Mouse (Mus musculus): ENCODE results near the gene Rnf220. TPM values are rescaled to one million over a fixed set of nuclear protein-coding genes. Genes with fewer than 3 reads are reported as not detected.

Gene Rnf220
- total RNA-seq, 2 experiments from 2014 or later = 31.6 to 35.3 TPM

DNA sequence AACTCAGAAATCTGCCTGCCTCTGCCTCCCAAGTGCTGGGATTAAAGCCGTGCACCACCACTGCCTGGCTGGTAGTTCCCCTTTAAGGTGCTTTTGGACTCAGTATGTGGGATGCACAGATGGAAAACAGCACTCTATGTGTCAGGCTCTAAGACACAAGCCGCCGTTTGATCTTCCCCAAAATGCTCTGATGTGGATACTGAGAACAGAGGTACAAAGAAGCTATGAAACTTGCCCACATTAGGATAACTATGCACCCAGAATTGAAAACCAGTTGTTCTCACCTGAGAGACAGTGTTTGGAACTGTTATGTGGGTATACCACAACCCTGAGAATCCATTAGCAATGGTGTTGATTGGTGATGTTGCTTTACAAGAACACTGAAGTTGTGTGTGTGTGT, 48.9 kb downstream of the Rnf220 start:
- no peak for DNase-seq
- intact Hi-C loops (cut with DNase I) = no loop called here

DNA sequence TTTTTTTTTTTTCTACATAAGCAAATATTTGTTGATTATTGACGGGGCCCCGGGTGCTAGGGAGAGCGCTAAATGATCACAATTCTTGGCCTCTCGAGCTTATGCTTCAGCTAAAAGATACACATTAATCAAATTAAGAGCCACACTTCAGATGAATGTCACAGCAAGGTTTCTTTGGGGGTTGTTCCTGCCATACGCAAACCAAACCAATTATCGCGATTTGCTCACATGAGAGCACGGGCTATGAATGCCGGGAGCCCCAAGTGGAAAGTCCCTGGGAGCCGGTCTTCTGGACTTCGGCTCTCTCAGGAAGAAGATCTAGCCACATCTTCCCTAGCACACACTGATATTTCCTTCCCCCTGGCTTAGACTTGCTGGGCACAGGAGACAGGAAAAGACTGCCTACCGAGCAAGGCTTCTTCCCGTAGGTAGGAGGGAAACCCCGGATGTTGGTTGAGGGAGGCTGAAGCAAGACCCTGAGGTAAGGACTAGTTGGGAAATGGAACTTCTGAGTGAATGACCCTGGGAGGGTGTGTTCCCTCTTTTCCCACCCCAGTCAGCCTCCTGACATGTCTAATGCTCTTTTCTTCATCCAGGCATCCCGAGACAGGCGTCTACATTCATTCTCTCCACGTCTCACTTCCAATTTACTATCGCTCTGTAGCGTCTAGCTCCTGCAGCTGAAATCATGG, 51.2 kb downstream of the Rnf220 start:
- no peak for DNase-seq
- intact Hi-C loops (cut with DNase I) = no loop called here

DNA sequence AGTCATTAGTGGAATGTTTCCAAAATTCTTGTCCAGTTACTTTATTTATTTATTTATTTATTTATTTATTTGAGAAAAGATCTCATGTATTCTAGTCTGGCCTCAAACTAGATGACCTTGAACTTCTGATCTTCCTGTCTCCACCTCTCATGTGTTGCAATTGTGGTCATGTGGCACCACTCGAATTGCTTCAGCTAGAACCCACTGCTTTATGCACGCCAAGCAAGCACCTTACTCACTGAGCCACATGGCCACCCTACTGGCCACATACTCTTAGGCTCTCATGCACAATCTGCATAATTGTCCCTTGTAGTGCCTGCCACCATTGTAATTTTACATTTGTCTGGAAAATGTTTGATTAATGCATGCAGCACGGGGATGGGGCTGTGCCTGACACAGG, 57.9 kb downstream of the Rnf220 start:
- intact Hi-C loops (cut with DNase I) = no loop called here
- DNase-seq = no peak

DNA sequence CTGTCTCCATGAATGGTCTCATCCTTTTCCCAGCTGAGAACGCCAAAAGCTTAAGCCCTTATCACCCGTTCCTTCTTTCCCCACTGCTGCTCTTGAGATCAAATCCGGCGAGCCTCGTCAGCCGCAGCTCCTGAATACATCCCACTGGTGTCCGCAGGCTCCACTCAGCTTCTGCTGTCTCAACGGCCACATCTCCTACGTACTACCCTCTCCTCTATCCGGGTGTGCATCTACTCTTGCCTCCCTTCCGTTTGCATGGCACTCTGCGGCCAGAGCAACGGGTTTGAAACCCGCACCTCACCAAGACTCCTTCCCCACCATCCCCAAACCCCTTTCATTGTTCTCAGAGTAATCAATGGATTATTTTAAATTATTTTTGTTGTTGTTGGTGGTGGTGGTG, 58.8 kb downstream of the Rnf220 start:
- intact Hi-C loops (cut with DNase I) = no loop called here

DNA sequence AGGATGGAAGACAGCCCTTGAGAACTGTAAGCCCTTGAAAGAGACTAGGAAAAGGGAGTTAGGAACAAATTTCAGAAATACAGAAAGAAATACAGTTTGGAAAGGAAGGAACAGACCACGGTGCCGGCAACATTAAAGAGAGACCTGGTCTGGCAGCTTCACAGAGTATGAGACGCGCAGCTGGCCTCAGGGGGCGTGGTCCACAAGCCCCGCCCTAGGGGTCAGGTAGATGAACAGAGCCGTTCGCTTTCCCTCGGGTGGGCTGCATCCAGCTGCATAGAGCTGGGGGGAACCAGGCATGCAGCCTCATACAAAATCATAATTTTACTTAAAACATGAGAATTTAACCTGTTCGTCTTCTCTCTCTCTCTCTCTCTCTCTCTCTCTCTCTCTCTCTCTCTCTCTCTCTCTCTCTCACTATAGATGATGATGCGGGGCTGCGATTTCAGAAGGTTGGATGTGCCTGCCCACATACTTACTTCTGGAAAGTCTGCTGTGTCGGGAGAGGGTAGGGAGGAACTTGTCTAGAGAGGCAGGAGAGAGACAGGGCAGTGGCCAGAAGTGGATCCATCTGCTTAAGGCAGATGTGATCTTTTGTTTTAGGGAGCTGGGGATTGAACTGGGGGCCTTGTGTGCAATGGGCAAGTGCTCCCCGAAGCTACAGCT, 59.7 kb downstream of the Rnf220 start:
- intact Hi-C loops (cut with DNase I) = no loop called here
- no peak for DNase-seq

More for the DNA sequence above, 58.8 kb downstream of the Rnf220 start:
- DNase-seq = no peak

DNA sequence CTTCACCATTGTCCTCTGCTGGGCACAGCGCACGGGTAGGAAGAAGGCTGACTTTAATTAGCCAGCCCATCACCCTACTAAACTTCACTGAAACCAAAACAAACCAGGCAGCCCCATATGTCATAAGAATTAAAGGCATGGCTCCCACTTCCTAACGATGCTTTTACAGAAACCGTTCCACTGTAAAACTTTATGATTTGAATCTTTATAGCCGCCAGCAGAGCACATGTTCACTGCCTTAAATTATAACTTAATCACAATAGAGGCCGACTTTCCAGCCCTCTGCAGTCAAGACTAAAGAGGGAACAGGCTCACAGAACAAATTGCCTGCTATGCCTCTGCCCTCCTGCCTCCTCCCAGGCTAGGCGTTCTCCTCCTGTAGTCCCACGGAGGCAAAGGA, 62.5 kb downstream of the Rnf220 start:
- no peak for DNase-seq
- intact Hi-C loops (cut with DNase I) = no loop called here

DNA sequence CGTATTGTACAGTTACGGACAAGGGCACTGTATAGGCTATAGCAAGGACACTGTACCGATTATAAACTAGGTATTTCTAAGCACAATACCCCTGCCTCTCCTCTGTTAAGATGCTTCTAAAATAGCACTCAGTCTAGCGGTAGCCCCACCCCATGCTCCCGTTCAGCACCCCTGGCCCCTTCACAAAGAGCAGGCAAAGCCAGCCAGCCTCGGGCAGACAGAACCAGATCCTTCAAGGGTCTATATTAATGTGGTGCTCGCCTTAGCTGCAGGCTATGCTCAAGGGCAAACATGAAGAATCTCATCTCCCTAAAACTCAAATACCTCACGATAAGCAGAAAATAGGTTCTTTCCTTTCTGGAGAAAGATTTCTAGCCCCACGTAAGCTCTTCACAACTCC, 67.2 kb downstream of the Rnf220 start:
- DNase-seq = no peak
- intact Hi-C loops (cut with DNase I) = no loop called here

DNA sequence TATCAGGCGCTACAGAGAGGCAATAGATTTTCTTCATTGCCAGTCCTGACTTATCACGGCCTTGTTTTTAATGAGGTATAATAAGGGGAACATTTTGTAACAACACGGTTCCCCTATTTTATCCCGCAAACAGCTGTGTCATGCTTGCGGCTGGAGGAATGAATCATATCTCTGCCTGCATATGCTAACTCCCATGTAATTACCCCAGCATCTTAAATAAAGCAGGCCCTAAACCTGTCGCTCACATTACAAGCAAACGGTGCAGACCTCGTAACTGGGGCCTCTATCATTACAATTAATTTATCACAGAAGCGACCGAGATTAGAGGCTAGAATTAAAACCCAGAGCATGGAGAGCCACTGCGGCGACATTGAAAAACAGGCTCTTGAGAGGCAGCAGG, 69.3 kb downstream of the Rnf220 start:
- intact Hi-C loops (cut with DNase I) = no loop called here
- DNase-seq = no peak

DNA sequence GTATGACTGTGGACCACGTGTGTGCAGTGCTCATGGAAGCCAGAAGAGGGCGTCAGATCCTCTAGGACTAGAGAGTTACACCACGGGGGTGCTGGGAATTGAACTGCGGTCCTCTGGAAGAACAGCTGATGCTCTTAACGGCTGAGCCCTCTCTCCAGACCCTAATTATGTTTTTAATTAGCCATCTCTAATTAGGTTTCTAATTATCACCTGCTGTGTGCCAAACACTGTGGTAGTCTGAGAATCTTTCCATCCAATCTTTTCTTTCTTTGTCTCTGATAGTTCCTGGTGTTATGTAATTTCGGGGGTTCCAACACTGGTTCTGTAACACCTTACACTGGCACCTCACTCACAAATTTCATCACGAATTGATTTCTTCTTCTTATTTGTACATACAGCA, 75.8 kb downstream of the Rnf220 start:
- no peak for DNase-seq
- intact Hi-C loops (cut with DNase I) = no loop called here

DNA sequence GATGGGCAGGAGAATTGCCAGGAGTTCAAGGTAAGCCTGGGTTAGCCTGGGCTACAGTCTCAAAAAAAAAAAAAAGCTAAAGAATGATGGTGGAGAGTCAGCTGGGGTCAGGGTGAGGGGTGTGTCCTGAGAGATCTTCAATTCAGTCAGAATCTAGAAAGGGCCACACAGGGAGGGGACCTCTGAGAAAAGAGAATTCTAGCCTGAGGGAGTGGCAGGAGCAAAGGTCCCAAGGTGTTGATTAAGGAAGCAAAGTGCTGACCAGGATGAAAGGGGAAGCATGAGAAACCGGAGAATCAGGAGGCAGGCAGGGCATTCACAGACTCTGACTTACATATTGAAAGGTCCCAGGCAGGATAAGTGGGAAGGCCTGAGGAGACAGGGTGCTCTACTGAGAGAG, 80.0 kb downstream of the Rnf220 start:
- intact Hi-C loops (cut with DNase I) = loop anchor here (5.0 kb wide), 1 partner anchor 95 kb away; no protein-coding TSS in a partner anchor
- no peak for DNase-seq

DNA sequence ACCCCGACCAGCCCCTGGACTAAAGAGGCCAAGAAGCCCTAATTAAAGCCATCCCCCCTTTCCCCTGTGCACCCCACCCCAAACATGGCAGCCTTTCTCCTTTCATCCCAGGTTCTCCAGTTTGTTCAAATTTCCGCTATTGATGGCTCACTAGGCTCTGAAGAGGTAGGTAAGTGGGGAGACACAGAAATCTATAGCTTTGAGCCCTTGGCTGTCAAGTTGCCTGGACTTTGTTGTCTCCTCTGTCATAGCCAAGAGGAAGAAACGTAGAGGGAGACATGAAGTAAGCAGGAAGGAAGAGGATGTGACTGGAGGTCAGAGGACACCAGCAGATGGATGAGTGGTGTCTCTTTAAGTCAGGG, 86.8 kb downstream of the Rnf220 start:
- intact Hi-C loops (cut with DNase I) = no loop called here
- no peak for DNase-seq

DNA sequence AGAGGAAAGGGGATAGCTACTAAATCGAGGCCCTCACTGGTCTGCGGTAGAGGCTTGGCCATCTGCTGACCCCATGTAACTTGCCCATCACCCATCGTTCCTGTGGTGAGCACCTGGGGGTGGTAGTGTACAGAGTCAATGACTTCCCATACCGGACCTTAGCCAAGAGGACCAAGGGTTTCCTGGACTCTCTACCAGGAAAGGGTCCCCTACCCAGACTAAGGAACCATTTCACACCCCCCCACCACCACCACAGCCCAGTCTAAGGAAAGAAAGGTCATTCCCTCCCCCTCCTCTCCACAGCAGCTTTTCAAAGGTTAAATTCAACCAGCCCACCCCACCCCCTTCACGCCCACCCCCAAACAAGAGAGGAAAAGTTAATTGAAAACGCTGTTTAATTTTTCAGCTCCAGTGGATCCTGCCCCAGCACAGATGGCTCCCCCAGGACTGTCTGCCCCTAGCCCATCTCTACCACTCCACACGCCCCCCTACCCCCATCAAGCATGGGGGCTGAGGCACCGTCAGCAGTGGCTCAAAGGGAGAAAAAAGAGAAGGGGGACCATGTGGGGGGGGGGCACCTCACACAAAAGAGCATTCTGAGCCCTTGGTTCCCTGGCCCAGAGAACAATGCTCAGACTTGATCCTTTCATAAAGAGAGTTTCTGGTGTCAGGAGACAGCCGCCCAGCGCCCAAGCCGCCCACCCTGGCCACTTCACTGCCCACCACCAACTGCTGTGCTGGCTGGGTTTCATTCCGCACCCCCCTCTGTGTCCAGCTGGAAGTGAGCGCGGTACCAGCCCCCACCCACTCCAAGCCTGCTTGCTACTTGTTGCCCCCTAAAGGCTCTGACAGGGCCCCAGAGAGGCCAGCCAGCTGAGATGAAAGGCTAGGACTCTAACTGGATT, 87.5 kb downstream of the Rnf220 start:
- intact Hi-C loops (cut with DNase I) = loop anchor here (10.0 kb wide), 1 partner anchor 265 kb away; no protein-coding TSS in a partner anchor
- DNase-seq = no peak

DNA sequence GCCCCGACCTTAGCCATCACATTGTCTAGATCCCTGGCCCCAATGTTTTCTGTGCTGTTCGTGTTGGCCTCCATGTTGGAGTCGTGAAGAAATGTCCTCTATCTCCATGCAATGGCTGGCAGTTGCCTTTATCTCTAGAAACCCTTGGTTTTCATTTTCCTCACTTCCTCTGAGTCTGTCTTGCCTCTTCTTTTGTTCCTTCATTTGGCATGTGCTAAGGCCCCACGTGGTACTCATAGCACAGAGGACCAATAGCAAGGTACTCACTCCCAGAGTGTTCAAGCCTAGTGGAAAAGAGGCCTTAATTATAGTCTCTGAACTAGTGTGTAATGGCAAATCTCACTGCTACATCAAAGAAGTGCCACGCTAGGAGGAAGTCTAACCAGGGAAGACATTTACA, 88.9 kb downstream of the Rnf220 start:
- DNase-seq = no peak

DNA sequence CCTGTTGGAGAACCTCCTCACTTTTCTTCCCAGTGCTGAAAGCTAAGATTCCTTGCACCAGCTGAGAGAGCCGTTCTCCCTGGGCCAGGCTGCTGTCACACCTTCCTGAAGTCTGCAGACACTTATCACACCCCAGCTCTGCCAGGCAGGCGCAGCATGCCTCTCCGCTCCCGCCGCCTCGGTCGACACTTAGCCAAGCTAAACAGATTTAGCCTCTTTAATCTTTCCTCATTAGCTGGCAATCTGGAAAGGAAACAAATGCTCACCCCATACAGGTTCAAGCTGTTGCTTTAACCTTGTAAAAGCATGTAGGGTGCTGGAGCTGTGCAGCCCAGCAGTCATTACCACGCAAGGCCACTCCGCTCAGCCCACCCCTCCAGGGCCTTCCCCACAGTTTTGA, 90.9 kb downstream of the Rnf220 start:
- intact Hi-C loops (cut with DNase I) = loop anchor here (10.0 kb wide), 1 partner anchor 269 kb away; no protein-coding TSS in a partner anchor
- DNase-seq = peak; percentile 4 to 9

More for the DNA sequence above, 88.9 kb downstream of the Rnf220 start:
- intact Hi-C loops (cut with DNase I) = loop anchor here (10.0 kb wide), 1 partner anchor 267 kb away; no protein-coding TSS in a partner anchor

DNA sequence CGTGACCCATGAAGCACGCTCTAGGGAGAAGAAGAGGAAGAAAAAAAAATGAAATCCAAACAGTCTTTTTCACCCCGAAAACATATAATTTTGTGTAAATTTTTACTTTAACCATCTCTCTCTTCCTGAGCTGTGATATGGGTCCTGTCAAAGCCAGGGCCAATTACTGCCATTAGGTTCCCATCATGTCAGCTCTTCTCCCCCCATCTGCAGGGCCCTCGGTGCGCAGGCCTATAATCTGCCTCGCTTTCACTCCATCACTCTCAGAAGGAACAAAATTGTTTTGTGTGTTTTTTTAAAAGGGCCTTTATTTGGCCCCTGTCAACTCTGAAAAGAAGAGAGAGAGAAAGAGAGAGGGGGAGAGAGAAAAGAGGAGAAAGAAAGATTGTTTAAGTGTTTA, 91.6 kb downstream of the Rnf220 start:
- DNase-seq = no peak
- intact Hi-C loops (cut with DNase I) = loop anchor here (10.0 kb wide), 1 partner anchor 270 kb away; no protein-coding TSS in a partner anchor

DNA sequence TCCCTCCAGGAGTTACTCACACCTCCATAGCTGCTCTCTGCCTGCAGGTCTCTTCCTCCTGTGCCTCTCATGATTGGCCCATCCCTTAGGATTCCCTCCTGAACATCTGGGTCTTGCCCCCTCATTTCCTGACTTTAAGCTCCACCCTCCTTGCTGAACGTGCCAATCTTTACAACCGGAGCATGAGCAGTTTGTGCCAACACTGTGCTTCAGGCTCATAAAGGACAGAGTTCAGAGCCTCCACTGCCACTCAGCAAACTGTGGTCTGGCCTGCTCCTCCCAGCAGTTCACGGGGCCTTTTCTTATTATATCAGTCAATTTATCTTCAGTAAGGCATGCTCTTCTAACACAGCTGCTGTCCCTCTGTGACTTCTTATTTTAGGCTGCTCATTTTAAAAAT, 93.4 kb downstream of the Rnf220 start:
- DNase-seq = no peak
- intact Hi-C loops (cut with DNase I) = loop anchor here (10.0 kb wide), 1 partner anchor 271 kb away; no protein-coding TSS in a partner anchor

DNA sequence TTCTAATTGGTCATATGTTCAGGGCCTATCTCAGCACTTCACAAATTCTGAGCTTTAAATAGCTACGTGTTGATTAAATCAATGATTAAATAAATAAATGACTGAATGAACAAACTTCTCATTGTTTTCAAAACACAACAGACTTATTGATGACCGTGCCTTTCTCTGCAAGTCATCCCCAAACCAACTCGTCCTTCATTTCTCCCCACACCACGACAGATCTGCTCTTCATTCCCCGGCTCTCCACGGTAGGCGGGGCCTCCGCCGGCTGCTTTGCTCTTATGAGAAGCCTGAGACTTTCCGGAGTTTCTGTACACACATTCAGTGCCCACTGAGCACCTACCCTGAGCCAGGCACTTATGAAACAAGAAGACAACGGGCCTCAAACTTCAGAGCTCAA, 99.7 kb downstream of the Rnf220 start:
- intact Hi-C loops (cut with DNase I) = loop anchor here (10.0 kb wide), 1 partner anchor 108 kb away; no protein-coding TSS in a partner anchor
- DNase-seq = no peak

DNA sequence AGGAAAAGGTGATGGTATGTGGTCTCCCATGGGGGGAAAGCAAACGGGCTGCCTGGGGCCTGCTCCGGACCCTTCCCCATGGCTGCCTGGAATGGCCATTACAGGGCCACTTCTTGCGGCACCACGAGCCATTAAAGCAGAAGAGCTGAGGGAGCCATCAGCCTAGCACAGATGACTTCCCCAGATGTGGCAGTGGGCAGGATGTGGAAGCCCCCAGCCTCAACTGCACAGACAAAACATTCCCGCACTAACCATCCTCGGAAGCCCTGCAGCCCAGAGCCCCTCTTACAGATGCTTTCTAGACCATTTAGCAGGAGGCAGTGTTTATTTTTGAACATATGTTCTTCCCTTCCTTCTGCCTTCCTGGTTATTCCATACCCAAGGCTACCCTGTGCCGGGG, 103.8 kb downstream of the Rnf220 start:
- no peak for DNase-seq
- intact Hi-C loops (cut with DNase I) = loop anchor here (10.0 kb wide), 1 partner anchor 112 kb away; no protein-coding TSS in a partner anchor

DNA sequence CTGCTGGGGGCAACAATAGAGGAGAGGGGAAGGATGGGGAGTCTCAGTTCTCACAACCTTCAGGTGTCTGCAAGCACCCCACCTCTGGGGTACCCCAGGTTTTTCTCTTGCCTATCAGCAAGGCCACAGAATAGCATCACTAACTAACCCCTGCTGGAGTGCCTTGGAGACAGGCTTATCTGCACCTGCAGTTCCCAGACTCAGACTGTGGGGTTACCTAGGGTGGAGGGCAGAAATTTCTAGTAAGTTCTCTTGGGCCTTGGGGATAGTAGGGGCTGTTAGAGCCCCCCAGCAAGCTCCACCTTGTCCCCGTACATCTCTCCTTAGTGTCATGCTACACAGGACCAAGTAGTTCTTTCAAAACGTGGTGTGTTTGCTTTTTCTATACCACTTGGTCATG, 104.5 kb downstream of the Rnf220 start:
- DNase-seq = no peak
- intact Hi-C loops (cut with DNase I) = loop anchor here (10.0 kb wide), 1 partner anchor 112 kb away; no protein-coding TSS in a partner anchor

DNA sequence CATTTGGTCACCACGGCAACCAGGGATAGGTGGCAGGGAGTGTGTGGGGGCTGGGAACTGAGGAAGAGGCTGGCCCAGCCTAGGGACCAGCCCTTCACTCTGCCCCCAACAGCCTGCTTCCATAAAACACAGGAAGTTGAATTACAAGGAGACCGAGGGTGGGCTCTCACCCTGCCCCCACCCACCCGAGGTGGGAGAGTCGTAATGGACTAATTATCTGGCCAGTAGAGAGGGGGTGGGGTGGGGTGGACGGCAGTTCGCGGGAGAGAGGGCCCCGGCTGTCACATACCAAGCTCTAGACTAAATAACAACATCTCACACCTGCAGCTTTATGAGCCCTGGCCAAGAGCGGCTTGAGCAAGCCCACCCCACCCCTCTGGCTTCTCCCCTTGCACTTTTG, 104.9 kb downstream of the Rnf220 start:
- DNase-seq = no peak
- intact Hi-C loops (cut with DNase I) = loop anchor here (10.0 kb wide), 1 partner anchor 113 kb away; no protein-coding TSS in a partner anchor

Measured in heart, postnatal 14 days (tissue).